Mouse (Mus musculus) mature B cell (primary cell): ENCODE results near the gene Phf21a.

Experiments
- in situ Hi-C: fragments of 300-500 bp; cut with MboI; formaldehyde crosslinking; loops from 2 replicates; pipeline ENCODE4 v1.14.3; 2019

The Phf21a gene

DNA sequence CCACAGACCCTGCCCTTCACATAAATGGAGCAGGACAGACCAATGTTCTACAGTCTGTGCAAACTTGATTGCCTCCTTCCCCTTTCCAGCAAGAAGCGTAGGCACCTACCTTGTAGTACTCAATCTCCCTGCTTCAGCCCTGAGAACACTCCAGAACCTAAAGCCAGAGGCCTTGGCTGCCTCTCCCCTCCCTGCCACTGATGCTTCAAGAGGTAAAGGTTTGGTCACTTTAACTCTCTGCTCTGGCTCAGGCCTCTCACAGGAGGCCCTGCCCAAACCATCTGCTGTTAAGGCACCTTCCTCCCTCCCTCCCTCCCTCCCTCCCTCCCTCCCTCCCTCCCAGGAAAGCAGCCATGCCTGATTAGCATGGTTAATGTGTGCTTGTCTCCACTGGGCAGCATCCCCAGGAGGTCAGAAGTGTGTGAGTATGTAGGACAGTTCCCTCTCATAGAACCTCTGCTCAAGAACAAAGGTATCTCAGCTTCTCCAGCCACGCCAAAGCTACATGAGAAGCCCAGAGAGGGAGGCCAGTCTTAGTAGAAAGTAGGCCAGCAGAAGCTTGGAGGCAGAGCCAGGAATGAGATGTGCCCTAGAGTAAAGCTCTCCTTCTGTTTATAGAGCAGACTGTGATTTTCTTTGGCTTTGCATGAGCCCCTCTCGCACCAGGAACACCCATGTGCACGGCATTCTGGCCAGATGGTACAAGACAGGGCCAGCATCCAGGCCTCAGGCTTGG, 309.8 kb downstream of the Phf21a start:
- in situ Hi-C loops = no loop called here

DNA sequence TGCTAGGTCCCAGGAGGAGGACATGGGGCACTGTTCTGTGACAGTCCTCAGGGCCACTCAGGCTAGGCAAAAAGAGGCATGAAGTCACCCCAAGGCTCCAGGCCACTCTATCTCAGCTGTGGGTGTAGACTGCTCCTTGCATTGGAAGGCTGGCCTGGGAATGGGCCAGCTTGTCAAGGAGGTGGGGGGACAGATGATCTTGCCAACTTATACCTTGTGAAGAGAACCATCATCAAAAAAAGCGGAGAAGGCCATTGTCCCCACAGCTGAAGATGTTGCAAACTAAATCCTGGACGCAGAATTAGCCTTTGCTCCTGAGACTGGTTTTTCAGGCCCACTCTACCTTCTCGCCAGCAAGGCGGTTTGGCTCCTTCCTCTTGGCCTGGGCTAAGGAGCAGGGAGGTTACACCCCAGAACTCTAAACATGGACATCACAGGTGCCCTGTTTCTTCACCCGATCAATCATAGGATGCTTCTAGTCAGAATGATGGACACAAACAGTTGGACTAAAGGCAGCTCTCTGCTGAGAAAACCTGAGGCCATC, 310.9 kb downstream of the Phf21a start:
- in situ Hi-C loops = no loop called here

DNA sequence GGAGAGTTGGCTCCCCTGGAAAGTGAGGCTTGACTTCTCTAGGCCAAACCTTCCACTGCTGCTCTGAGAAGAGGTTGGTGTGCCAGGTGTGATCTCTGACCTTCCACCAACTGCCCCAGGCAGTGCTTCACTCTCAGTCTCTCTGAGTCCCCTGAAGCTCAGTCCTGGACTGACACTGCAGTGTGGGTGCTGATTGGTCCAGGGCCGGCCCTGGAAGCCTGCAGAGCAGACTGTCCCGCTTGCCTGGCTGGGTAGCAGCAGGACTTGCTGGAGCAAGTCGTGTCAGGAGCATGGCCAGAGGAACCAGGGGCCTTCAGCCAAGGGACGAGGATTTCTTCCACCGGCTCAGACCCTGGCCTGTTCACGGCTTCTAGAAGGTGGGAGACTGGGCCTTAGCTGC, 311.8 kb downstream of the Phf21a start:
- in situ Hi-C loops = no loop called here

DNA sequence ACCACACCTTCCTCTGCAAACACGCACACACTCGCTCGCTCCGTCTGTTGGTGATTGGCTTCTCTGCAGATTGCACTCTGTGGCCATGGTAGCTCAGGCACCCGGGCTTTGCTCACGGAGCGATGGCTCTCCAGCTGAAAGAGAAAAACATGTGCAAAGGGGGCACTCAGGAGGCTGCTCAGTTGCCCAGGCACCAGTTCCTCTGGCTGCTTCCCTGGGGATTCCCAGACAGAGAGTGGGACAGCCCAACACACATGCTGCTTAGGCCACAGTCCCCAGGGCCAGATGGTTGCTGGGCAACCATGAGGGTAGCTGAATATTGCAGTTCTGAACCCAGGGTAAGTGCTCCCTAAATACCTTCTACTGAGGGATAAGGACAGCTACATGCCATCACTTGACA, 312.8 kb downstream of the Phf21a start:
- in situ Hi-C loops = no loop called here

DNA sequence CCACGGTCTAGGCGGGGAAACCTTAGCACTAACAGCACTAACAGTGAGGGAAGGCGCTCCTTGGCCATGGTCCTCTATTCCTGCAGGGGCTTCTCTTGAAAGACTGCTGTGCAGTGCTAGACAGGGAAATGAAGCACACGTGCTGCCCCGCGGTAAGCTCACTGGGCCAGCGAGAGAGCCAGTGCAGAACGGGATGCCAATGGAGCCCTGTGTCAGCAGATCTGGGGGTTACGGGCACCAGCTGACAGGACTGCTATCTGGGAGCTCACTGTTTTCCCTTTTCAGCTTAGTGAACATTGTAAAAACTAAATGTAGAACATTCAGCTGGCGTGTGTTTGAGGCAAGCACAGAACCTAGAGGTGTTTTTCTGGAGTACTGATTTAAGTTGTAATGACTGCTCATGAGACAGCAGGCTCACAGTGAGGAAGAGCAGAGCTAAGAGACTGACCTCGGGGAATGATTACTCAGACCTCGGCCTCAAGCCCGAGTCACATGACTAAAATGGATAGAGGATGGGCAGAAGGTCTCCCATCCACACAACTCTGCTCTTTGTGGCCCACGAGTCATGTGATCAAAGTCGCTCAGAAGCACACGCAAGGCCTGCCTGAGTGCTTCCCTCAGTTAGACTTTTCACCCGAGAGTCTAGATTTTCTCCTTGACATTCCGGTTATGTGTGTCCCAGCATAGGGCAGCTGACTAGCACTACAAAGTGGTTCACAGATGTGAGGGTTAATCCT, 315.6 kb downstream of the Phf21a start:
- in situ Hi-C loops = no loop called here

DNA sequence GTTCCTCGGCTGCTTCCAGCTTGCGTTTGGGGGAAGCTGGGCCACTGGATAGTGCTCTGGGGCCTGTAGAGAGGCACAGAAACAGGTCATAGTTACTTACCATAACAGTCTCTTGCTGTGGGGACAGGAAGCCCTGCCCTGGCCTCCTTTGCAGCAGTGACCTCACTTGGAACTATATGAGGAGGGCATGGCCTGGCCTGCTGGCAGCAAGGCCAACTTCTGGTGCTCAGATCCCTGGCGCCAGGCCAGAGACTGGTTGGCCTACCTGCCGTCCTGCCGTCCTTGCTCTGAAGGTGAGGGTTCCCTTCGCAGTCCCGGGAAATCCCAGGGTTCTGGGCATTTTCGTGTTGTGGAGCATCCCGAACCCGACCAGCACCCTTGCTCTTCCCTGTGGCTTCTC, 318.8 kb downstream of the Phf21a start:
- in situ Hi-C loops = no loop called here
